Mouse (Mus musculus): ENCODE measurements around the gene Ltbp1.

DNA sequence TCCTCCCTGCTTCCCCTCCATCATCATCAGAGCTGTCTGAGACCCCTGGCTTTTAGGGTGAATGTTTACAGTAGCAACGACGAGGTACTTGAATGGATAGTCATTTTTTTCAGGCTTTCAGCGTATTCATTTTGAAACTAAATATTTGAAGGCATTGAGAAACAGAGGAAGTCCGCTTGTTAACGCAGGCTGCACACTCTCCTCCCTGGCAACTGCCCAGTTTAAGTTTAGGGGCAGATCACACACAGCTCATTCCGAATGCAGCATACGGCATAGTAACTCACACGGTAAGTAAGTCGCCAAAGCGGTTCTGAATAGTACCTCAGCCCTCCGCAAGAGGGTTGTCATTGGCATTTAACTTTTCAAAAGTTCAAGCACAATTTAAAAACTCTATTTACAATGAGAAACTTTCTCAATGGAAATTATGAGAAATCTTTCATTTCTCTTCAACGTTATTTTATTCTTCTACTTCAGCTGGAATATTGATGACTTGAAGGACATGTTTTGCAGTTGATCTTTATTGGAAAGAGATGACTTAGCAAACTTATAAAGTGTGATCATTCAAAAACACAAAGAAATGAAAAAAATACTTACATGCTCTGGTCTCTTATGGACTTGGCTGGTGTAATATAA, 175.7 kb downstream of the Ltbp1 start:
- TF ChIP-seq POLR2A (IDR thresholded peaks at IDR 0.05; ENCODE audit: low read depth, low read length), result no peak
- no peak for TF ChIP-seq CTCF (IDR thresholded peaks at IDR 0.05; ENCODE audit: extremely low read depth, insufficient read length, insufficient replicate concordance, low read depth, low read length)
